Mouse (Mus musculus) ES-E14 (cell line): Measurements from ENCODE around the gene Fry.

Experiments used
- CHD2 ChIP-seq: IDR thresholded peaks from 2 replicates; pipeline ENCODE4 v1.6.1; 2014; ENCODE audit warnings: mild to moderate bottlenecking, low read depth, low read length, inconsistent platforms
- MAFK ChIP-seq: IDR thresholded peaks from 2 replicates; pipeline ENCODE4 v1.6.1; 2014; ENCODE audit warnings: mild to moderate bottlenecking, low read depth, low read length, inconsistent platforms; ENCODE audit not compliant: insufficient read depth
- ZC3H11A ChIP-seq: IDR thresholded peaks from 2 replicates; pipeline ENCODE4 v1.6.1; 2012; ENCODE audit warnings: low read depth, mild to moderate bottlenecking, inconsistent platforms, low read length, borderline replicate concordance
- ZNF384 ChIP-seq: IDR thresholded peaks from 2 replicates; pipeline ENCODE4 v1.6.1; 2012; ENCODE audit warnings: low read depth, low read length, inconsistent platforms

GRCm38 (mm10) chr5:150370291-150370690, 251.8 kb downstream of the Fry start:
- TF ChIP-seq ZNF384 (no peak), ZC3H11A (no peak), CHD2 (no peak), MAFK (no peak)
